Mouse (Mus musculus) midbrain, embryonic 16.5 days (tissue): ENCODE measurements around the gene Dqx1. TPM values are rescaled to one million over a fixed set of nuclear protein-coding genes. Genes with fewer than 3 reads are reported as not detected.

Experiments used
- ATAC-seq: fragments of 200-750 bp; cut with Nextera tagmentation; 2 replicates; pipeline ENCODE4 v1.8.0; 2017; ENCODE audit warnings: moderate TSS enrichment
- H3K27ac ChIP-seq: fragments of 300-500 bp; sonication (generic); 2 replicates; pipeline ENCODE4 v1.5.1; 2014; ENCODE audit warnings: mild to moderate bottlenecking, low read length, mixed read lengths
- H3K27me3 ChIP-seq: fragments of 300-500 bp; sonication (generic); 2 replicates; pipeline ENCODE4 v1.6.1; 2014; ENCODE audit warnings: low read depth, low read length, mixed read lengths; ENCODE audit not compliant: control insufficient read depth, insufficient read depth
- H3K36me3 ChIP-seq: fragments of 300-500 bp; sonication (generic); 2 replicates; pipeline ENCODE4 v1.6.1; 2014; ENCODE audit warnings: mild to moderate bottlenecking, low read length, moderate library complexity, mixed read lengths; ENCODE audit not compliant: control insufficient read depth, insufficient read depth
- H3K4me1 ChIP-seq: fragments of 300-500 bp; sonication (generic); 2 replicates; pipeline ENCODE4 v1.6.1; 2014; ENCODE audit warnings: mild to moderate bottlenecking, low read length, mixed read lengths; ENCODE audit not compliant: control insufficient read depth, insufficient read depth
- H3K4me2 ChIP-seq: fragments of 300-500 bp; sonication (generic); 2 replicates; pipeline ENCODE4 v1.6.1; 2014; ENCODE audit warnings: mild to moderate bottlenecking, low read length, mixed read lengths
- H3K4me3 ChIP-seq: fragments of 300-500 bp; sonication (generic); 2 replicates; pipeline ENCODE4 v1.5.1; 2014; ENCODE audit warnings: low read depth, mild to moderate bottlenecking, low read length, moderate library complexity, mixed read lengths
- H3K9ac ChIP-seq: fragments of 300-500 bp; sonication (generic); 2 replicates; pipeline ENCODE4 v1.6.1; 2014; ENCODE audit warnings: low read depth, low read length, mixed read lengths
- H3K9me3 ChIP-seq: fragments of 300-500 bp; sonication (generic); replicated peaks from 2 replicates; pipeline ENCODE4 v1.6.1; 2014; ENCODE audit warnings: mild to moderate bottlenecking, low read length, mixed read lengths; ENCODE audit not compliant: control insufficient read depth, poor library complexity, severe bottlenecking
- WGBS: fragments of 180-500 bp; shearing (Covaris S2); extraction: QIAGEN DNeasy Blood & Tissue Kit; methylation state at CpG from one replicate; pipeline ENCODE4 v1.1.7; 2014; 5-methylcytosine and 5-hydroxymethylcytosine counted together
- polyA plus RNA-seq: library from polyadenylated mRNA; unstranded; fragments of >200 nt; fragmentation: Nextera tagmentation; extraction: Ambion mirVana; gene quantifications from 2 replicates; pipeline ENCODE4 v1.2.1, GENCODE M21; 2015

Dqx1 gene
- polyA plus RNA-seq, 1 experiment from 2014 or later = 0.30 TPM

GRCm38 (mm10) chr6:83071220-83071619, 13.6 kb downstream of the Dqx1 start:
- Histone ChIP-seq H3K27me3 (peaks cover 80% of the 10 kb centered on the region), H3K36me3 (no peaks in the 10 kb centered on the region), H3K9me3 (no peaks in the 10 kb centered on the region), H3K4me1 (no peaks in the 10 kb centered on the region; the same call in 1 of the 2 replicates), H3K4me3 (no peak overlapping the region), H3K4me2 (no peak overlapping the region), H3K27ac (no peak overlapping the region), H3K9ac (no peak overlapping the region)
- 0% methylated on average over 24 of the region's 24 CpGs for WGBS
- no peak for ATAC-seq

- WGBS = 21% methylated on average over 2 of the region's 2 CpGs
- H3K27ac ChIP-seq = no peak overlapping the region
- peaks cover 17% of the 10 kb centered on the region for H3K4me1 ChIP-seq
- no peak overlapping the region for H3K9ac ChIP-seq
- ATAC-seq = no peak
- peaks cover 50% of the 10 kb centered on the region for H3K27me3 ChIP-seq
- H3K9me3 ChIP-seq = no peaks in the 10 kb centered on the region
- no peaks in the 10 kb centered on the region for H3K36me3 ChIP-seq
- no peak overlapping the region for H3K4me3 ChIP-seq
- no peak overlapping the region for H3K4me2 ChIP-seq
These were observed 17.3 kb downstream of the Dqx1 start for GRCm38 (mm10) chr6:83074979-83075378.

- ATAC-seq = peak; percentile 95
- under 1% methylated on average over 54 of the region's 54 CpGs for WGBS
- 0 out of 2 replicates have a peak, but pooled peaks cover 4% of the 10 kb centered on the region for H3K36me3 ChIP-seq
- H3K4me3 ChIP-seq = peak within 1 kb of the TSS; percentile 79
- peak within 1 kb of the TSS; percentile 88 for H3K9ac ChIP-seq
- peaks cover 17% of the 10 kb centered on the region for H3K4me1 ChIP-seq
- H3K27me3 ChIP-seq = peaks cover 40% of the 10 kb centered on the region
- H3K9me3 ChIP-seq = no peaks in the 10 kb centered on the region
- peak within 1 kb of the TSS; percentile 97 for H3K4me2 ChIP-seq
- H3K27ac ChIP-seq = peak within 1 kb of the TSS; percentile 95
These were observed 20.1 kb downstream of the Dqx1 start, which contains the start of gene Pcgf1 for GRCm38 (mm10) chr6:83077630-83078323. Gene Pcgf1 (plus strand): TSS chr6:83077869.

- WGBS = under 1% methylated on average over 46 of the region's 46 CpGs
- no peaks in the 10 kb centered on the region for H3K9me3 ChIP-seq
- 0 out of 2 replicates have a peak, but pooled peaks cover 4% of the 10 kb centered on the region for H3K36me3 ChIP-seq
- H3K9ac ChIP-seq = peak overlapping the region; percentile 78
- peaks cover 17% of the 10 kb centered on the region for H3K4me1 ChIP-seq
- peak overlapping the region; percentile 79 for H3K4me3 ChIP-seq
- H3K27me3 ChIP-seq = peaks cover 40% of the 10 kb centered on the region
- peak; percentile 92 for ATAC-seq
- H3K4me2 ChIP-seq = peak overlapping the region; percentile 78
- H3K27ac ChIP-seq = peak overlapping the region; percentile 95
These were observed 20.7 kb downstream of the Dqx1 start for GRCm38 (mm10) chr6:83078324-83078858.

GRCm38 (mm10) chr6:83080210-83080609, 22.6 kb downstream of the Dqx1 start:
- Histone ChIP-seq H3K27ac (no peak overlapping the region), H3K9ac (no peak overlapping the region), H3K27me3 (peaks cover 40% of the 10 kb centered on the region), H3K36me3 (0 out of 2 replicates have a peak, but pooled peaks cover 4% of the 10 kb centered on the region), H3K4me2 (no peak overlapping the region), H3K4me3 (no peak overlapping the region), H3K4me1 (peaks cover 17% of the 10 kb centered on the region), H3K9me3 (no peaks in the 10 kb centered on the region)
- 96% methylated on average over 5 of the region's 5 CpGs for WGBS
- ATAC-seq = no peak

- H3K4me2 ChIP-seq = no peak overlapping the region
- 0 out of 2 replicates have a peak, but pooled peaks cover 4% of the 10 kb centered on the region for H3K36me3 ChIP-seq
- no peaks in the 10 kb centered on the region for H3K9me3 ChIP-seq
- H3K4me3 ChIP-seq = no peak overlapping the region
- H3K9ac ChIP-seq = no peak overlapping the region
- WGBS = 13% methylated on average over 5 of the region's 5 CpGs
- peaks cover 57% of the 10 kb centered on the region for H3K27me3 ChIP-seq
- peaks cover 13% of the 10 kb centered on the region for H3K4me1 ChIP-seq
- no peak overlapping the region for H3K27ac ChIP-seq
- no peak for ATAC-seq
These were observed 25.9 kb downstream of the Dqx1 start for GRCm38 (mm10) chr6:83083497-83083896.

GRCm38 (mm10) chr6:83084477-83084876, 26.8 kb downstream of the Dqx1 start:
- no peak overlapping the region for H3K4me3 ChIP-seq
- ATAC-seq = no peak
- H3K27ac ChIP-seq = no peak overlapping the region
- peaks cover 6% of the 10 kb centered on the region for H3K4me1 ChIP-seq
- no peaks in the 10 kb centered on the region for H3K9me3 ChIP-seq
- 2% methylated on average over 6 of the region's 6 CpGs for WGBS
- H3K27me3 ChIP-seq = peaks cover 65% of the 10 kb centered on the region
- no peak overlapping the region for H3K9ac ChIP-seq
- 0 out of 2 replicates have a peak, but pooled peaks cover 4% of the 10 kb centered on the region for H3K36me3 ChIP-seq
- H3K4me2 ChIP-seq = no peak overlapping the region

- ATAC-seq = no peak
- no peak within 1 kb of the TSS for H3K27ac ChIP-seq
- H3K27me3 ChIP-seq = peaks cover 82% of the 10 kb centered on the region
- 4% methylated on average over 42 of the region's 42 CpGs for WGBS
- H3K9me3 ChIP-seq = no peaks in the 10 kb centered on the region
- no peak within 1 kb of the TSS for H3K4me3 ChIP-seq
- 0 out of 2 replicates have a peak, but pooled peaks cover 4% of the 10 kb centered on the region for H3K36me3 ChIP-seq
- 0 out of 2 replicates have a peak, but pooled peaks cover 3% of the 10 kb centered on the region for H3K4me1 ChIP-seq
- no peak within 1 kb of the TSS for H3K4me2 ChIP-seq
- no peak within 1 kb of the TSS for H3K9ac ChIP-seq
These were observed 28.7 kb downstream of the Dqx1 start, which contains the start of gene Lbx2 for GRCm38 (mm10) chr6:83086121-83087035. Gene Lbx2 (plus strand): TSS chr6:83086367.
